Mouse (Mus musculus): ENCODE data around the gene Gal3st2. TPM values are rescaled to one million over a fixed set of nuclear protein-coding genes. Genes with fewer than 3 reads are reported as not detected.
"Not testable (repeated sequence)": the region's sequence is repeated elsewhere in the genome, so short reads cannot be mapped to it uniquely, and the experiment has no call there.

Gene Gal3st2
- polyA plus RNA-seq, 1 experiment from 2014 or later = 0.13 TPM

DNA sequence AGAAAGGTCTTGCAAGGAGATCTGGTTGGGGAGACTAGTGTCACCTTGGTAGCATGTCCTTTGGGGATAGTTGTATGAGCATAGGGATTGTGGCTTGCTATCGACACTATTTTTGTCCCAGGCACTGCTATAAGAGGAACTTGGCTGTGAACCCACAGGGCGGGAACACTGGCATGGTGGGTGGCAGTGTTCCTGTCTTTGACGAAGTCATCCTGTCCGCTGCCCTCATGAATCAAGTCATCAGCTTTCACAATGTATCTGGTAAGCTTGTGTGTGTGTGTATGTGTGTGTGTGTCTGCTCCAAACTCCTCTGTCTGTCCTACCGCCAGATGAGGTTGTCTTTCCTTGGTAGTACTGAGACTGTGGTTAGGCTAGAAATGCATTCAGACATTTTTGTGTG lies 45.6 kb downstream of the Gal3st2 start:
- H3K27ac ChIP-seq (ENCODE audit: low read length); H3K9ac ChIP-seq (ENCODE audit: low read depth, low read length); H3K4me2 ChIP-seq (ENCODE audit: low read depth, low read length); H3K4me1 ChIP-seq (ENCODE audit: control insufficient read depth, insufficient read depth, low read length); H3K27me3 ChIP-seq (replicated peaks; ENCODE audit: control insufficient read depth, insufficient read depth, low read length); ATAC-seq; H3K4me3 ChIP-seq (ENCODE audit: low read length); H3K9me3 ChIP-seq (ENCODE audit: control insufficient read depth, low read length); H3K36me3 ChIP-seq (ENCODE audit: control insufficient read depth, insufficient read depth, low read length): not testable (repeated sequence)
- WGBS = 85% methylated on average over 2 of the region's 5 CpGs

DNA sequence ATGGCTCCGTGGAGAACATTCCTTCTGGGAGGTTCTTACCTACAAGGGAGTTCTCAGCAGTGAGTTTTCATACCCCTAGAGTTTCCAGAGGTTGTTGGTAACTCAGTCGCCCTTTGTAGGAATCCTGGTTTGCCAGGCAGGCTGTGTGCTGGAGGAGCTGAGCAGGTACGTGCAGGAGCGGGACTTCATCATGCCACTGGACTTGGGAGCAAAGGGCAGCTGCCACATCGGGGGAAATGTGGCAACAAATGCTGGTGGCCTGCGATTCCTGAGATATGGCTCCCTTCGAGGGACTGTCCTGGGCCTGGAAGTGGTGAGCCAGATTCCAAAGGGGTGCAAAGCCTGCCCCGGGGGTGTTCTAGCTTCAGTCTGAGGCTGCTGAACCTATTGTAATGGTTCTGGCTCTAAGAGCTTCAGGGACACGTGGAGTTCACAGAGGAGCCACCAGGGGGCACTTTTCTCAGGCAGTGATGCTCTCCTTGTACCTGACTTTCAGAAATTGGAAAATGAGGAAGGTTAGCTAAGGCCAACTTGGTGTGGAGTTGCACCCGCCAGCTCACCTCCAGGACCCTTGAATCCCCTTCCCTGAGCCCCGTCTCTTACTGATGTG lies 48.0 kb downstream of the Gal3st2 start:
- H3K27me3 ChIP-seq (replicated peaks; ENCODE audit: control insufficient read depth, insufficient read depth, low read length); H3K4me2 ChIP-seq (ENCODE audit: low read depth, low read length); H3K36me3 ChIP-seq (ENCODE audit: control insufficient read depth, insufficient read depth, low read length); H3K4me3 ChIP-seq (ENCODE audit: low read length); H3K4me1 ChIP-seq (ENCODE audit: control insufficient read depth, insufficient read depth, low read length); H3K9ac ChIP-seq (ENCODE audit: low read depth, low read length); H3K9me3 ChIP-seq (ENCODE audit: control insufficient read depth, low read length); H3K27ac ChIP-seq (ENCODE audit: low read length): not testable (repeated sequence)
- ATAC-seq = peak; percentile 57
- WGBS = no CpG with 5 or more reads among the region's 11 CpGs

DNA sequence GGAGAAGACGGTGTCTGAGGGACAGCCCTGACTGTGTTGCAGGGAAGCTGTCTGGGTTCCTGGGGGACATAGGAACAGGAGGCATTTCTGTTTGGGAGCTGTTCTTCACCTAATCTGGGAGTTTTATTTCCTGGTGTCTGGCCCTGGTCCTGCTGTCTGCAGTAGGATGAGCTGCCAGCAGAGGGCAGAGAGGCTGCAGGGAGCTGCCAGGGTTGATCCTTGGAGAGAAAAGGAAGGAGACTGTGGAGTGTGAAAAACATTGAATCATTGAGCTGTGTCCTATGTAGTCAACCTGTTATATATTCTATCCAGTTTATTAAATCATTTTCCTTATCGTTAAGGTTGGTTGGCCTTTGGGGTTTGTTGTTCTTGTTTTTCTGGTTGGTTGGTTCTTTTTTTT lies 50.8 kb downstream of the Gal3st2 start:
- not testable (repeated sequence) for H3K27me3 ChIP-seq (replicated peaks; ENCODE audit: control insufficient read depth, insufficient read depth, low read length); H3K9me3 ChIP-seq (ENCODE audit: control insufficient read depth, low read length); H3K9ac ChIP-seq (ENCODE audit: low read depth, low read length); H3K27ac ChIP-seq (ENCODE audit: low read length); H3K4me3 ChIP-seq (ENCODE audit: low read length); H3K4me2 ChIP-seq (ENCODE audit: low read depth, low read length); H3K36me3 ChIP-seq (ENCODE audit: control insufficient read depth, insufficient read depth, low read length); H3K4me1 ChIP-seq (ENCODE audit: control insufficient read depth, insufficient read depth, low read length)
- ATAC-seq = peak; percentile 66; the same call in 1 of the 2 replicates
- no CpG with 5 or more reads among the region's 2 CpGs for WGBS

DNA sequence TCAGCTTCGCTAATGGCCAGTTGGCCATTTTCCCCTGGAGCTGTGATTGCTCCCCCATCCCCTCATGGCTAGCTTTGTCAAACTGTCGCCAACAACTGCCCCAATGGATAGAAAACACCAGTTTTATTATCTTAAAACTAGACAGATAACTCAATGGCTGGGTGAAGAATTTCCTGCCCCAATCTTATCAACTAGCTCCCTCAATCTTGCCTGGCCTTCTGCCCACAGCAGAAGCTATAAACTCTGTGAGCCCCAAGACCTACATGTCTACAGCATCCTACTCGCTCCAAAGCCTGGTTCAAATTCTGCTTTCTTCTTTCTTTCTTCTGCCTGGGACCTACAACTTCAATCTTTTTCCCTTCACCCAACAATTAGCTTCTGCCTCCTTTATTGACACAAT lies 56.1 kb downstream of the Gal3st2 start:
- ATAC-seq; H3K4me2 ChIP-seq (ENCODE audit: low read depth, low read length); H3K4me3 ChIP-seq (ENCODE audit: low read length); H3K4me1 ChIP-seq (ENCODE audit: control insufficient read depth, insufficient read depth, low read length); H3K9ac ChIP-seq (ENCODE audit: low read depth, low read length); H3K9me3 ChIP-seq (ENCODE audit: control insufficient read depth, low read length); H3K36me3 ChIP-seq (ENCODE audit: control insufficient read depth, insufficient read depth, low read length); H3K27me3 ChIP-seq (replicated peaks; ENCODE audit: control insufficient read depth, insufficient read depth, low read length); H3K27ac ChIP-seq (ENCODE audit: low read length): not testable (repeated sequence)
- WGBS = 80% methylated on average over 3 of the region's 3 CpGs

DNA sequence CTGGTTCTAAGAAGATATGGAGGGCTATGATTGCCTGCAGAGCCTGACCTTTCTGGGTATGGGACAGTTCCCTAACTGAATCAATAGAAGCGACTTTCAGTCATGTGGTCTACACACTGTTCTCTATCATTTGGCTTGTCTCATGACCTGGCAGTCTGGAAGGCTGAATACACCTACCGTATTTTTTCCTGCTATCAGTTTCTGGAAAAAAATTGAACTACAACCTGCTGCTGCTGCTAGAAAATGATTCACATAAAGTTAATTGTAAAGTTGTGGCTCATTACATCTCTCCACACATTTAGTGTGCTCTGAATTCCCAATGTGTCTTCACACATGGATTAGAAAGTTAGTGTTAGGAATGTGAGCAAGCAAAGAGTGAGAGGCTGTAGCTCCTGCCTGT lies 56.9 kb downstream of the Gal3st2 start, which contains the start of gene Gal3st2b:
Gal3st2b (plus strand) TSS at position 301 of the 400 bp plus-strand sequence.
- not testable (repeated sequence) for H3K4me1 ChIP-seq (ENCODE audit: control insufficient read depth, insufficient read depth, low read length); H3K27me3 ChIP-seq (replicated peaks; ENCODE audit: control insufficient read depth, insufficient read depth, low read length); H3K27ac ChIP-seq (ENCODE audit: low read length); H3K4me3 ChIP-seq (ENCODE audit: low read length); H3K9ac ChIP-seq (ENCODE audit: low read depth, low read length); H3K4me2 ChIP-seq (ENCODE audit: low read depth, low read length); H3K9me3 ChIP-seq (ENCODE audit: control insufficient read depth, low read length); ATAC-seq; H3K36me3 ChIP-seq (ENCODE audit: control insufficient read depth, insufficient read depth, low read length)
- 76% methylated on average over 2 of the region's 2 CpGs for WGBS

DNA sequence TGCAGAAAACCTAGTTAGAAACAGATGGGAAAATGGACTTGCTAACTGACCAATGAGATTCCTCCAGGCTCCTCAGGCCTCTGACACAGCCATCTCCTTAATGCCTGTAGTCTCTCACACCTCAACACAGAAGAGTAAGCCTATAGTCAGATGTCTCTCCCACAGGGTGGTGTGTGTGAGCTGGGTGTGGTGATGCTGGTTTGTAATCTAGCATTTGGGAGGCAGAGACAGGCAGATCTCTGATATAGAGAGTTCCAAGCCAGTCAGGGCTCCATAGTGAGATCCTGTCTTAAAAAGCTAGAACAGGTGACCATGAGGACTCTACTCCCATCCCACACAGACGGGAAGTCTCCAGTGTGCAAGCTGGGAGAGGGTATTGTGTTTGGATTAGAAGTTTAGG lies 57.7 kb downstream of the Gal3st2 start:
- not testable (repeated sequence) for H3K9ac ChIP-seq (ENCODE audit: low read depth, low read length); H3K9me3 ChIP-seq (ENCODE audit: control insufficient read depth, low read length); H3K4me1 ChIP-seq (ENCODE audit: control insufficient read depth, insufficient read depth, low read length); H3K27me3 ChIP-seq (replicated peaks; ENCODE audit: control insufficient read depth, insufficient read depth, low read length); ATAC-seq; H3K4me3 ChIP-seq (ENCODE audit: low read length); H3K4me2 ChIP-seq (ENCODE audit: low read depth, low read length); H3K27ac ChIP-seq (ENCODE audit: low read length); H3K36me3 ChIP-seq (ENCODE audit: control insufficient read depth, insufficient read depth, low read length)
- 67% methylated on average over 1 of the region's 1 CpGs for WGBS

DNA sequence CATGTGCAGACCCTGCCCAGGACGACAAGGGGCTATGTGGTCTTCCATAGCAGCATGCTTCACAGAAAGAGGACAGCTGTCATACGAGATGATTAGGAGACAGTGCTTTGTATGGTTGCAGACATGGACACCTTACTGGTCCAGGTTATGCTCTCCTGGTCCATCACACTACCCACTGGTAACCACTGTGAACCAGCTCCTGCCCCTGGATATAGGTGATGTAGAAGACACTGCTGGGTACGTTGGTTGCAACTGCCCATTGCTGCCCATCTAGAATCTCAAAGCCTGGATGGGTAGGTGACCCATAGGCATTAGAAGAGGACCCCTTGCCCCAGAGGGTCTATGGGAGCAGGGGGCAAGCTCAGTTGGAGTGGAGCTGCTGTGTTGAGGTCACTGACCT lies 58.2 kb downstream of the Gal3st2 start:
- WGBS = 84% methylated on average over 3 of the region's 3 CpGs
- not testable (repeated sequence) for H3K4me1 ChIP-seq (ENCODE audit: control insufficient read depth, insufficient read depth, low read length); H3K27me3 ChIP-seq (replicated peaks; ENCODE audit: control insufficient read depth, insufficient read depth, low read length); H3K4me2 ChIP-seq (ENCODE audit: low read depth, low read length); ATAC-seq; H3K36me3 ChIP-seq (ENCODE audit: control insufficient read depth, insufficient read depth, low read length); H3K4me3 ChIP-seq (ENCODE audit: low read length); H3K9me3 ChIP-seq (ENCODE audit: control insufficient read depth, low read length); H3K27ac ChIP-seq (ENCODE audit: low read length); H3K9ac ChIP-seq (ENCODE audit: low read depth, low read length)

DNA sequence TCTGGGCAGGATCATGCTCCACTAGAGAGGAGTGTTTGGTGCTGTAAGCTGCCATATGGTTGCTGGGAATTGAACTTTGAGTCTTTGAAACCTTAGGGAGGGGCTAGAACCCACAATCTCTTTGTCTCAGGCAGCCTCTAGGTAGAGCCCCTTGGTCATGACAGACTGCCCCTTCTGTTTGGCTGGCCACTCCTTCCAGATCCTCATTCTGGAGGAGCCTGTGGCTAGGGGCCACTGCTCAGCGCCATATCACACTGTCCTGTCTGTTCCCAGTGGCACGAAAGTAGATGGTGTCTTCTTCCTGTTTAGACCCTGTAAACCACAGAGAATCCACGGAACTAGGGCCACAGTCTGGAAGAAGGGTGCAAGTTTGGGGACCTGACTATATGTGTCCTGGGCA lies 61.5 kb downstream of the Gal3st2 start:
- H3K36me3 ChIP-seq (ENCODE audit: control insufficient read depth, insufficient read depth, low read length); H3K9me3 ChIP-seq (ENCODE audit: control insufficient read depth, low read length); H3K27me3 ChIP-seq (replicated peaks; ENCODE audit: control insufficient read depth, insufficient read depth, low read length); H3K4me3 ChIP-seq (ENCODE audit: low read length); H3K4me1 ChIP-seq (ENCODE audit: control insufficient read depth, insufficient read depth, low read length); H3K27ac ChIP-seq (ENCODE audit: low read length); H3K9ac ChIP-seq (ENCODE audit: low read depth, low read length); ATAC-seq; H3K4me2 ChIP-seq (ENCODE audit: low read depth, low read length): not testable (repeated sequence)
- 87% methylated on average over 3 of the region's 3 CpGs for WGBS

DNA sequence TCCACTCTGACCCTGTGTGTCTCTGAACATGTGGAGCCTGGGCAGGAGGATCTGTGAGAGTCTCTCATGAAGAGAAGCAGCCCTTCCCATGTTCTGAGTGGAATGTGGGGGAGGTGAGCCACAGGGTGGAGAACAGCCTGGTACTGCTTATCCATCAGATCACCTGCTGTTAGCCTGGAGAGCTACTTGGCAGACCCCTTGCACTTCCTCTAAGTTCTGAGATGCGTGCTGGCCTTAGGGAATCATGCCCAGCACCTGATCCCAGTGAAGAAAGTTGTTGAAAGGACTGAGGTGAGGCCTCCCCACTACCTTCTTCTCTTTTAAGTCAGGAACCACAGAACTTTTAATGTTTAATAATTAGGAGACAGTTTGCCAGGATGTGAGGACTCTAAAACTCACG lies 62.0 kb downstream of the Gal3st2 start:
- H3K9ac ChIP-seq (ENCODE audit: low read depth, low read length); ATAC-seq; H3K27ac ChIP-seq (ENCODE audit: low read length); H3K36me3 ChIP-seq (ENCODE audit: control insufficient read depth, insufficient read depth, low read length); H3K27me3 ChIP-seq (replicated peaks; ENCODE audit: control insufficient read depth, insufficient read depth, low read length); H3K4me3 ChIP-seq (ENCODE audit: low read length); H3K4me1 ChIP-seq (ENCODE audit: control insufficient read depth, insufficient read depth, low read length); H3K4me2 ChIP-seq (ENCODE audit: low read depth, low read length); H3K9me3 ChIP-seq (ENCODE audit: control insufficient read depth, low read length): not testable (repeated sequence)
- 53% methylated on average over 2 of the region's 2 CpGs for WGBS
